Mouse (Mus musculus): Measurements from ENCODE around the gene Tram2. TPM values are rescaled to one million over a fixed set of nuclear protein-coding genes. Genes with fewer than 3 reads are reported as not detected.

Tram2 gene
- polyA plus RNA-seq, 1 experiment: 7.8 TPM

GRCm38 (mm10) chr1:20986378-20987056, 92.5 kb downstream of the Tram2 start:
- WGBS: 55% methylated on average over 10 of the region's 10 CpGs
- DNase-seq (ENCODE audit: low read depth, low spot score): no peak

GRCm38 (mm10) chr1:20984582-20984981, 94.4 kb downstream of the Tram2 start:
- WGBS: 46% methylated on average over 4 of the region's 4 CpGs
- no peak for DNase-seq (ENCODE audit: low read depth, low spot score)

GRCm38 (mm10) chr1:20984103-20984502, 94.9 kb downstream of the Tram2 start:
- WGBS: 80% methylated on average over 2 of the region's 2 CpGs
- no peak for DNase-seq (ENCODE audit: low read depth, low spot score)

GRCm38 (mm10) chr1:20981764-20982163, 97.3 kb downstream of the Tram2 start:
- DNase-seq (ENCODE audit: low read depth, low spot score): no peak
- WGBS: 90% methylated on average over 6 of the region's 6 CpGs

GRCm38 (mm10) chr1:20980553-20980952, 98.5 kb downstream of the Tram2 start:
- no peak for DNase-seq (ENCODE audit: low read depth, low spot score)
- WGBS: 50% methylated on average over 1 of the region's 1 CpGs

- WGBS: 53% methylated on average over 9 of the region's 9 CpGs
- no peak for DNase-seq (ENCODE audit: low read depth, low spot score)
Observed at GRCm38 (mm10) chr1:20974341-20975135, 104.5 kb downstream of the Tram2 start.

- no peak for DNase-seq (ENCODE audit: low read depth, low spot score)
- WGBS: 91% methylated on average over 6 of the region's 6 CpGs
Observed at GRCm38 (mm10) chr1:20973389-20973788, 105.6 kb downstream of the Tram2 start.

GRCm38 (mm10) chr1:20969642-20970041, 109.4 kb downstream of the Tram2 start:
- no peak for DNase-seq (ENCODE audit: low read depth, low spot score)
- 74% methylated on average over 2 of the region's 2 CpGs for WGBS

GRCm38 (mm10) chr1:20954876-20955275, 124.2 kb downstream of the Tram2 start:
- 69% methylated on average over 3 of the region's 3 CpGs for WGBS
- DNase-seq (ENCODE audit: low read depth, low spot score): no peak

GRCm38 (mm10) chr1:20951799-20952198, 127.2 kb downstream of the Tram2 start:
- WGBS: 13% methylated on average over 16 of the region's 16 CpGs
- DNase-seq (ENCODE audit: low read depth, low spot score): no peak

GRCm38 (mm10) chr1:20951300-20951763, 127.7 kb downstream of the Tram2 start, which contains the start of gene Efhc1:
Gene Efhc1 (plus strand): TSS chr1:20951626.
- WGBS: 5% methylated on average over 20 of the region's 23 CpGs
- DNase-seq (ENCODE audit: low read depth, low spot score): peak; percentile 36

Other genes with a start within 250 kb of the Tram2 start
- 3.0 and 5.0 TPM in 2 replicates for gene Paqr8, start 188.6 kb downstream of the Tram2 start, polyA plus RNA-seq (2012; rRNA removed)
- 0.25 and 0.32 TPM in 2 replicates for gene Efhc1, start 127.6 kb downstream of the Tram2 start, polyA plus RNA-seq (2012; rRNA removed)
- 3.6 and 4.2 TPM in 2 replicates for gene Tmem14a, start 139.3 kb upstream of the Tram2 start, polyA plus RNA-seq (2012; rRNA removed)
- gene Gsta3, start 161.4 kb upstream of the Tram2 start, polyA plus RNA-seq (2012; rRNA removed): 2.2 and 2.7 TPM in 2 replicates

All from large intestine, adult 2 months (tissue).